Mouse (Mus musculus): ENCODE data around the gene Rpl9-ps1. TPM values are rescaled to one million over a fixed set of nuclear protein-coding genes. Genes with fewer than 3 reads are reported as not detected.

The Rpl9-ps1 gene
- total RNA-seq, 1 experiment from 2014 or later, result not detected

- ATAC-seq (replicated peaks; ENCODE audit: insufficient number of reproducible peaks, low FRiP score, low TSS enrichment, poor library complexity, severe bottlenecking), result no peak
Measured at GRCm38 (mm10) chr11:83631065-83631464, 14.4 kb downstream of the Rpl9-ps1 start.

- no peak for ATAC-seq (replicated peaks; ENCODE audit: insufficient number of reproducible peaks, low FRiP score, low TSS enrichment, poor library complexity, severe bottlenecking)
Measured at GRCm38 (mm10) chr11:83630630-83631029, 14.8 kb downstream of the Rpl9-ps1 start.

GRCm38 (mm10) chr11:83628808-83629207, 16.6 kb downstream of the Rpl9-ps1 start:
- ATAC-seq (replicated peaks; ENCODE audit: insufficient number of reproducible peaks, low FRiP score, low TSS enrichment, poor library complexity, severe bottlenecking), result peak; percentile 90

- ATAC-seq (replicated peaks; ENCODE audit: insufficient number of reproducible peaks, low FRiP score, low TSS enrichment, poor library complexity, severe bottlenecking), result no peak
Measured at GRCm38 (mm10) chr11:83623586-83623985, 21.8 kb downstream of the Rpl9-ps1 start.

- ATAC-seq (replicated peaks; ENCODE audit: insufficient number of reproducible peaks, low FRiP score, low TSS enrichment, poor library complexity, severe bottlenecking), result peak; percentile 85
Measured at GRCm38 (mm10) chr11:83619037-83619436, 26.4 kb downstream of the Rpl9-ps1 start.

GRCm38 (mm10) chr11:83618238-83618637, 27.2 kb downstream of the Rpl9-ps1 start:
- ATAC-seq (replicated peaks; ENCODE audit: insufficient number of reproducible peaks, low FRiP score, low TSS enrichment, poor library complexity, severe bottlenecking), result peak; percentile 79

- peak; percentile 72; the same call in 1 of the 2 replicates for ATAC-seq (replicated peaks; ENCODE audit: insufficient number of reproducible peaks, low FRiP score, low TSS enrichment, poor library complexity, severe bottlenecking)
Measured at GRCm38 (mm10) chr11:83616586-83616985, 28.8 kb downstream of the Rpl9-ps1 start.

GRCm38 (mm10) chr11:83610900-83611299, 34.5 kb downstream of the Rpl9-ps1 start:
- peak; percentile 61; the same call in 1 of the 2 replicates for ATAC-seq (replicated peaks; ENCODE audit: insufficient number of reproducible peaks, low FRiP score, low TSS enrichment, poor library complexity, severe bottlenecking)

- no peak for ATAC-seq (replicated peaks; ENCODE audit: insufficient number of reproducible peaks, low FRiP score, low TSS enrichment, poor library complexity, severe bottlenecking)
Measured at GRCm38 (mm10) chr11:83606396-83606795, 39.0 kb downstream of the Rpl9-ps1 start.

GRCm38 (mm10) chr11:83605535-83605934, 39.9 kb downstream of the Rpl9-ps1 start:
- peak; percentile 83 for ATAC-seq (replicated peaks; ENCODE audit: insufficient number of reproducible peaks, low FRiP score, low TSS enrichment, poor library complexity, severe bottlenecking)

GRCm38 (mm10) chr11:83604698-83605097, 40.7 kb downstream of the Rpl9-ps1 start:
- 0 out of 2 replicates have a peak, but pooled peaks have one; percentile 37 for ATAC-seq (replicated peaks; ENCODE audit: insufficient number of reproducible peaks, low FRiP score, low TSS enrichment, poor library complexity, severe bottlenecking)

GRCm38 (mm10) chr11:83603399-83603798, 42.0 kb downstream of the Rpl9-ps1 start:
- ATAC-seq (replicated peaks; ENCODE audit: insufficient number of reproducible peaks, low FRiP score, low TSS enrichment, poor library complexity, severe bottlenecking), result 0 out of 2 replicates have a peak, but pooled peaks have one; percentile 23

- ATAC-seq (replicated peaks; ENCODE audit: insufficient number of reproducible peaks, low FRiP score, low TSS enrichment, poor library complexity, severe bottlenecking), result peak; percentile 41; the same call in 1 of the 2 replicates
Measured at GRCm38 (mm10) chr11:83600576-83600975, 44.8 kb downstream of the Rpl9-ps1 start.

- no peak for ATAC-seq (replicated peaks; ENCODE audit: insufficient number of reproducible peaks, low FRiP score, low TSS enrichment, poor library complexity, severe bottlenecking)
Measured at GRCm38 (mm10) chr11:83598991-83599390, 46.4 kb downstream of the Rpl9-ps1 start.

- no peak for ATAC-seq (replicated peaks; ENCODE audit: insufficient number of reproducible peaks, low FRiP score, low TSS enrichment, poor library complexity, severe bottlenecking)
Measured at GRCm38 (mm10) chr11:83598207-83598837, 47.1 kb downstream of the Rpl9-ps1 start.

GRCm38 (mm10) chr11:83597796-83598195, 47.6 kb downstream of the Rpl9-ps1 start:
- ATAC-seq (replicated peaks; ENCODE audit: insufficient number of reproducible peaks, low FRiP score, low TSS enrichment, poor library complexity, severe bottlenecking), result no peak

GRCm38 (mm10) chr11:83595669-83596455, 49.6 kb downstream of the Rpl9-ps1 start:
- ATAC-seq (replicated peaks; ENCODE audit: insufficient number of reproducible peaks, low FRiP score, low TSS enrichment, poor library complexity, severe bottlenecking), result peak; percentile 78
